Mouse (Mus musculus) liver, embryonic 11.5 days (tissue): ENCODE measurements around the gene Emc7. TPM values are rescaled to one million over a fixed set of nuclear protein-coding genes. Genes with fewer than 3 reads are reported as not detected.
A peak's percentile ranks its signal among the peaks of the same experiment; 100 is the strongest.
"Not testable (repeated sequence)": the region's sequence is repeated elsewhere in the genome, so short reads cannot be mapped to it uniquely, and the experiment has no call there.

Experiments
- ATAC-seq: fragments of 200-750 bp; cut with Nextera tagmentation; replicated peaks from 2 replicates; pipeline ENCODE4 v1.8.0; 2017; ENCODE audit warnings: moderate number of reproducible peaks, mild to moderate bottlenecking, moderate TSS enrichment, moderate library complexity; ENCODE audit not compliant: low FRiP score
- DNase-seq: peaks from one replicate; pipeline ENCODE4 v3.0.0-alpha.2; 2017; ENCODE audit warnings: low spot score
- H3K27ac ChIP-seq: fragments of 300-500 bp; sonication (generic); 2 replicates; pipeline ENCODE4 v1.5.1; 2014; ENCODE audit warnings: mild to moderate bottlenecking, low read depth, low read length, control low read depth
- H3K27me3 ChIP-seq: fragments of 300-500 bp; sonication (generic); replicated peaks from 2 replicates; pipeline ENCODE4 v1.6.1; 2014; ENCODE audit warnings: low read length, mixed read lengths; ENCODE audit not compliant: control insufficient read depth, insufficient read depth
- H3K36me3 ChIP-seq: fragments of 300-500 bp; sonication (generic); 2 replicates; pipeline ENCODE4 v1.6.1; 2014; ENCODE audit warnings: mild to moderate bottlenecking, low read length, moderate library complexity, mixed read lengths; ENCODE audit not compliant: control insufficient read depth, insufficient read depth
- H3K4me1 ChIP-seq: fragments of 300-500 bp; sonication (generic); replicated peaks from 2 replicates; pipeline ENCODE4 v1.6.1; 2014; ENCODE audit warnings: low read length, mixed read lengths; ENCODE audit not compliant: control insufficient read depth, insufficient read depth
- H3K4me2 ChIP-seq: fragments of 300-500 bp; sonication (generic); 2 replicates; pipeline ENCODE4 v1.6.1; 2014; ENCODE audit warnings: mild to moderate bottlenecking, control low read depth, moderate library complexity
- H3K4me3 ChIP-seq: fragments of 300-500 bp; sonication (generic); 2 replicates; pipeline ENCODE4 v1.5.1; 2014; ENCODE audit warnings: low read depth, low read length, control low read depth
- H3K9ac ChIP-seq: fragments of 300-500 bp; sonication (generic); 2 replicates; pipeline ENCODE4 v1.6.1; 2014; ENCODE audit warnings: low read depth, low read length, control low read depth
- H3K9me3 ChIP-seq: fragments of 300-500 bp; sonication (generic); 2 replicates; pipeline ENCODE4 v1.6.1; 2016; ENCODE audit warnings: low read length, inconsistent platforms, mixed read lengths; ENCODE audit not compliant: control insufficient read depth
- WGBS: fragments of 180-500 bp; shearing (Covaris S2); extraction: QIAGEN DNeasy Blood & Tissue Kit; methylation state at CpG from one replicate; pipeline ENCODE4 v1.1.7; 2014; 5-methylcytosine and 5-hydroxymethylcytosine counted together
- polyA plus RNA-seq: library from polyadenylated mRNA; unstranded; fragments of >200 nt; fragmentation: Nextera tagmentation; extraction: Ambion mirVana; gene quantifications from 2 replicates; pipeline ENCODE4 v1.2.1, GENCODE M21; 2014

The Emc7 gene
- polyA plus RNA-seq, 1 experiment from 2014 or later: 19.9 TPM

GRCm38 (mm10) chr2:112437589-112437988 lies 17.2 kb upstream of the Emc7 start:
- H3K4me2 ChIP-seq: no peak overlapping the region
- H3K27ac ChIP-seq: no peak overlapping the region
- 79% methylated on average over 2 of the region's 2 CpGs for WGBS
- H3K9me3 ChIP-seq: no peaks in the 10 kb centered on the region
- H3K4me3 ChIP-seq: no peak overlapping the region
- H3K27me3 ChIP-seq: no peaks in the 10 kb centered on the region
- no peak overlapping the region for H3K9ac ChIP-seq
- no peaks in the 10 kb centered on the region for H3K36me3 ChIP-seq
- DNase-seq: no peak
- no peak for ATAC-seq
- no peaks in the 10 kb centered on the region for H3K4me1 ChIP-seq

GRCm38 (mm10) chr2:112443491-112443890 lies 11.3 kb upstream of the Emc7 start:
- no peak overlapping the region for H3K27ac ChIP-seq
- H3K4me2 ChIP-seq: no peak overlapping the region
- no peak overlapping the region for H3K4me3 ChIP-seq
- H3K4me1 ChIP-seq: no peaks in the 10 kb centered on the region
- H3K27me3 ChIP-seq: no peaks in the 10 kb centered on the region
- 66% methylated on average over 2 of the region's 2 CpGs for WGBS
- ATAC-seq (no peak), DNase-seq (no peak)
- H3K36me3 ChIP-seq: no peaks in the 10 kb centered on the region
- no peaks in the 10 kb centered on the region for H3K9me3 ChIP-seq
- no peak overlapping the region for H3K9ac ChIP-seq

GRCm38 (mm10) chr2:112445511-112445910 lies 9.3 kb upstream of the Emc7 start:
- H3K4me1 ChIP-seq: no peaks in the 10 kb centered on the region
- no peak overlapping the region for H3K4me2 ChIP-seq
- no peak for DNase-seq
- no peaks in the 10 kb centered on the region for H3K36me3 ChIP-seq
- no peak overlapping the region for H3K9ac ChIP-seq
- no peak overlapping the region for H3K27ac ChIP-seq
- H3K9me3 ChIP-seq: no peaks in the 10 kb centered on the region
- no peaks in the 10 kb centered on the region for H3K27me3 ChIP-seq
- ATAC-seq: no peak
- H3K4me3 ChIP-seq: no peak overlapping the region

- not testable (repeated sequence) for H3K9ac ChIP-seq, H3K36me3 ChIP-seq, H3K4me1 ChIP-seq, H3K27me3 ChIP-seq, ATAC-seq, H3K27ac ChIP-seq, H3K4me2 ChIP-seq, DNase-seq, H3K9me3 ChIP-seq, H3K4me3 ChIP-seq
- WGBS: 69% methylated on average over 4 of the region's 4 CpGs
Observed at GRCm38 (mm10) chr2:112448046-112448445, 6.8 kb upstream of the Emc7 start.

GRCm38 (mm10) chr2:112448510-112449059 lies 6.2 kb upstream of the Emc7 start:
- no peak for ATAC-seq
- Histone ChIP-seq H3K4me2 (no peak overlapping the region), H3K27me3 (no peaks in the 10 kb centered on the region), H3K9ac (no peak overlapping the region), H3K4me1 (no peaks in the 10 kb centered on the region), H3K36me3 (no peaks in the 10 kb centered on the region), H3K9me3 (no peaks in the 10 kb centered on the region), H3K27ac (no peak overlapping the region), H3K4me3 (no peak overlapping the region)
- DNase-seq: no peak

GRCm38 (mm10) chr2:112449597-112450296 lies 5.0 kb upstream of the Emc7 start:
- Histone ChIP-seq H3K27me3 (no peaks in the 10 kb centered on the region), H3K36me3 (no peaks in the 10 kb centered on the region), H3K4me3 (no peak overlapping the region), H3K9me3 (no peaks in the 10 kb centered on the region), H3K9ac (no peak overlapping the region), H3K27ac (no peak overlapping the region), H3K4me2 (no peak overlapping the region), H3K4me1 (no peaks in the 10 kb centered on the region; the same call in 1 of the 2 replicates)
- ATAC-seq (no peak; the same call in 1 of the 2 replicates), DNase-seq (no peak)
- WGBS: 37% methylated on average over 4 of the region's 4 CpGs

- H3K9me3 ChIP-seq, H3K27ac ChIP-seq, ATAC-seq, H3K9ac ChIP-seq, DNase-seq, H3K4me3 ChIP-seq, H3K27me3 ChIP-seq, H3K4me2 ChIP-seq, H3K4me1 ChIP-seq, H3K36me3 ChIP-seq: not testable (repeated sequence)
Observed at GRCm38 (mm10) chr2:112452513-112452912, 2.3 kb upstream of the Emc7 start.

GRCm38 (mm10) chr2:112454125-112454861 lies 504 bp upstream of the Emc7 start:
- Histone ChIP-seq H3K27me3 (no peaks in the 10 kb centered on the region), H3K9me3 (no peaks in the 10 kb centered on the region), H3K4me1 (no peaks in the 10 kb centered on the region; the same call in 1 of the 2 replicates), H3K36me3 (no peaks in the 10 kb centered on the region), H3K4me2 (peak overlapping the region; percentile 77), H3K27ac (peak overlapping the region; percentile 71), H3K9ac (peak overlapping the region; percentile 89), H3K4me3 (peak overlapping the region; percentile 74)
- WGBS: 31% methylated on average over 17 of the region's 17 CpGs
- peak; percentile 55; the same call in 1 of the 2 replicates for ATAC-seq
- no peak for DNase-seq
